Mouse (Mus musculus): Measurements from ENCODE around the gene Lrrc4.

The Lrrc4 gene

GRCm38 (mm10) chr6:28831011-28831853 is at the start of gene Lrrc4:
Gene Lrrc4 (minus strand): TSS chr6:28831747.
- H3K27me3 ChIP-seq (ENCODE audit: insufficient read depth, low read length), result peaks cover 64% of the 10 kb centered on the region
- peak within 1 kb of the TSS; percentile 84 for H3K4me3 ChIP-seq (replicated peaks; ENCODE audit: low read length)
- peaks cover 4% of the 10 kb centered on the region for H3K36me3 ChIP-seq (ENCODE audit: insufficient read depth, low read length)
- TF ChIP-seq CTCF (conservative IDR thresholded peaks at IDR 0.05; ENCODE audit: low read length) (no peak), NANOG (IDR thresholded peaks at IDR 0.05; ENCODE audit: borderline replicate concordance, low read length) (no peak), POU5F1 (IDR thresholded peaks at IDR 0.05; ENCODE audit: borderline replicate concordance, low read length) (no peak)
- peaks cover 43% of the 10 kb centered on the region for H3K4me1 ChIP-seq (replicated peaks; ENCODE audit: low read depth, low read length)
- no peaks in the 10 kb centered on the region for H3K9me3 ChIP-seq (ENCODE audit: low read length)

- Histone ChIP-seq H3K4me1 (replicated peaks; ENCODE audit: low read depth, low read length) (peaks cover 35% of the 10 kb centered on the region), H3K9me3 (ENCODE audit: low read length) (peaks cover 4% of the 10 kb centered on the region), H3K4me3 (replicated peaks; ENCODE audit: low read length) (no peak overlapping the region), H3K27me3 (ENCODE audit: insufficient read depth, low read length) (no peaks in the 10 kb centered on the region), H3K36me3 (ENCODE audit: insufficient read depth, low read length) (peaks cover 84% of the 10 kb centered on the region)
- TF ChIP-seq POU5F1 (IDR thresholded peaks at IDR 0.05; ENCODE audit: borderline replicate concordance, low read length) (no peak), CTCF (conservative IDR thresholded peaks at IDR 0.05; ENCODE audit: low read length) (no peak), NANOG (IDR thresholded peaks at IDR 0.05; ENCODE audit: borderline replicate concordance, low read length) (no peak)
These were observed 49.4 kb upstream of the Lrrc4 start for GRCm38 (mm10) chr6:28880909-28881308.

- no peaks in the 10 kb centered on the region for H3K9me3 ChIP-seq (ENCODE audit: low read length)
- peaks cover 36% of the 10 kb centered on the region for H3K4me1 ChIP-seq (replicated peaks; ENCODE audit: low read depth, low read length)
- no peaks in the 10 kb centered on the region for H3K27me3 ChIP-seq (ENCODE audit: insufficient read depth, low read length)
- peaks cover 83% of the 10 kb centered on the region for H3K36me3 ChIP-seq (ENCODE audit: insufficient read depth, low read length)
- TF ChIP-seq POU5F1 (IDR thresholded peaks at IDR 0.05; ENCODE audit: borderline replicate concordance, low read length) (no peak), NANOG (IDR thresholded peaks at IDR 0.05; ENCODE audit: borderline replicate concordance, low read length) (no peak), CTCF (conservative IDR thresholded peaks at IDR 0.05; ENCODE audit: low read length) (no peak)
- no peak overlapping the region for H3K4me3 ChIP-seq (replicated peaks; ENCODE audit: low read length)
These were observed 47.8 kb upstream of the Lrrc4 start for GRCm38 (mm10) chr6:28879315-28879714.

- Histone ChIP-seq H3K9me3 (ENCODE audit: low read length) (no peaks in the 10 kb centered on the region), H3K27me3 (ENCODE audit: insufficient read depth, low read length) (no peaks in the 10 kb centered on the region), H3K4me3 (replicated peaks; ENCODE audit: low read length) (no peak overlapping the region), H3K36me3 (ENCODE audit: insufficient read depth, low read length) (peaks cover 77% of the 10 kb centered on the region), H3K4me1 (replicated peaks; ENCODE audit: low read depth, low read length) (peaks cover 36% of the 10 kb centered on the region)
- TF ChIP-seq POU5F1 (IDR thresholded peaks at IDR 0.05; ENCODE audit: borderline replicate concordance, low read length) (no peak), NANOG (IDR thresholded peaks at IDR 0.05; ENCODE audit: borderline replicate concordance, low read length) (no peak), CTCF (conservative IDR thresholded peaks at IDR 0.05; ENCODE audit: low read length) (no peak)
These were observed 46.6 kb upstream of the Lrrc4 start for GRCm38 (mm10) chr6:28877945-28878666.

- TF ChIP-seq POU5F1 (IDR thresholded peaks at IDR 0.05; ENCODE audit: borderline replicate concordance, low read length) (no peak), CTCF (conservative IDR thresholded peaks at IDR 0.05; ENCODE audit: low read length) (no peak), NANOG (IDR thresholded peaks at IDR 0.05; ENCODE audit: borderline replicate concordance, low read length) (no peak)
- Histone ChIP-seq H3K4me3 (replicated peaks; ENCODE audit: low read length) (no peak overlapping the region), H3K36me3 (ENCODE audit: insufficient read depth, low read length) (peaks cover 61% of the 10 kb centered on the region), H3K9me3 (ENCODE audit: low read length) (no peaks in the 10 kb centered on the region), H3K27me3 (ENCODE audit: insufficient read depth, low read length) (no peaks in the 10 kb centered on the region), H3K4me1 (replicated peaks; ENCODE audit: low read depth, low read length) (peaks cover 36% of the 10 kb centered on the region)
These were observed 44.9 kb upstream of the Lrrc4 start for GRCm38 (mm10) chr6:28876492-28876891.

- H3K4me1 ChIP-seq (replicated peaks; ENCODE audit: low read depth, low read length), result peaks cover 36% of the 10 kb centered on the region
- H3K27me3 ChIP-seq (ENCODE audit: insufficient read depth, low read length), result no peaks in the 10 kb centered on the region
- no peak overlapping the region for H3K4me3 ChIP-seq (replicated peaks; ENCODE audit: low read length)
- peaks cover 49% of the 10 kb centered on the region for H3K36me3 ChIP-seq (ENCODE audit: insufficient read depth, low read length)
- TF ChIP-seq POU5F1 (IDR thresholded peaks at IDR 0.05; ENCODE audit: borderline replicate concordance, low read length) (no peak), CTCF (conservative IDR thresholded peaks at IDR 0.05; ENCODE audit: low read length) (no peak), NANOG (IDR thresholded peaks at IDR 0.05; ENCODE audit: borderline replicate concordance, low read length) (no peak)
- no peaks in the 10 kb centered on the region for H3K9me3 ChIP-seq (ENCODE audit: low read length)
These were observed 43.8 kb upstream of the Lrrc4 start for GRCm38 (mm10) chr6:28875333-28875732.

GRCm38 (mm10) chr6:28874759-28875158 is 43.2 kb upstream of the Lrrc4 start:
- H3K27me3 ChIP-seq (ENCODE audit: insufficient read depth, low read length), result no peaks in the 10 kb centered on the region
- TF ChIP-seq CTCF (conservative IDR thresholded peaks at IDR 0.05; ENCODE audit: low read length) (no peak), POU5F1 (IDR thresholded peaks at IDR 0.05; ENCODE audit: borderline replicate concordance, low read length) (no peak), NANOG (IDR thresholded peaks at IDR 0.05; ENCODE audit: borderline replicate concordance, low read length) (no peak)
- no peak overlapping the region for H3K4me3 ChIP-seq (replicated peaks; ENCODE audit: low read length)
- H3K4me1 ChIP-seq (replicated peaks; ENCODE audit: low read depth, low read length), result peaks cover 36% of the 10 kb centered on the region
- H3K9me3 ChIP-seq (ENCODE audit: low read length), result no peaks in the 10 kb centered on the region
- H3K36me3 ChIP-seq (ENCODE audit: insufficient read depth, low read length), result peaks cover 44% of the 10 kb centered on the region

GRCm38 (mm10) chr6:28874053-28874452 is 42.5 kb upstream of the Lrrc4 start:
- Histone ChIP-seq H3K9me3 (ENCODE audit: low read length) (no peaks in the 10 kb centered on the region), H3K4me3 (replicated peaks; ENCODE audit: low read length) (no peak overlapping the region), H3K27me3 (ENCODE audit: insufficient read depth, low read length) (no peaks in the 10 kb centered on the region), H3K36me3 (ENCODE audit: insufficient read depth, low read length) (peaks cover 42% of the 10 kb centered on the region), H3K4me1 (replicated peaks; ENCODE audit: low read depth, low read length) (peaks cover 30% of the 10 kb centered on the region)
- TF ChIP-seq CTCF (conservative IDR thresholded peaks at IDR 0.05; ENCODE audit: low read length), result no peak
- no peak for TF ChIP-seq NANOG (IDR thresholded peaks at IDR 0.05; ENCODE audit: borderline replicate concordance, low read length)
- no peak for TF ChIP-seq POU5F1 (IDR thresholded peaks at IDR 0.05; ENCODE audit: borderline replicate concordance, low read length)
